Mouse (Mus musculus) cerebellum, adult 2 months (tissue): Measurements from ENCODE around the gene Efcab6. TPM values are rescaled to one million over a fixed set of nuclear protein-coding genes. Genes with fewer than 3 reads are reported as not detected.

Experiments
- DNase-seq, 2 experiments: peaks; one replicate each; pipeline ENCODE4 v3.0.0; 2021
- H3K27ac ChIP-seq: fragments of 200-500 bp; 2 replicates; pipeline ENCODE4 v1.5.1; 2012; ENCODE audit warnings: low read length, control low read depth, inconsistent platforms; ENCODE audit not compliant: insufficient read depth
- H3K27me3 ChIP-seq: fragments of 200-500 bp; 2 replicates; pipeline ENCODE4 v1.6.1; 2012; ENCODE audit warnings: inconsistent platforms, mild to moderate bottlenecking, low read length, moderate library complexity; ENCODE audit not compliant: control insufficient read depth, insufficient read depth
- H3K4me1 ChIP-seq: fragments of 200-500 bp; 2 replicates; pipeline ENCODE4 v1.6.1; 2011; ENCODE audit warnings: low read length; ENCODE audit not compliant: control insufficient read depth, insufficient read depth
- H3K4me3 ChIP-seq: fragments of 200-500 bp; replicated peaks from 2 replicates; pipeline ENCODE3; 2011; ENCODE audit warnings: mild to moderate bottlenecking, low read depth, low read length, control low read depth; ENCODE audit not compliant: insufficient read depth
- CTCF ChIP-seq: fragments of 200-500 bp; IDR thresholded peaks from 2 replicates; pipeline ENCODE4 v1.5.1; 2011; ENCODE audit warnings: low read depth, mild to moderate bottlenecking, control low read depth, low read length, moderate library complexity, borderline replicate concordance; ENCODE audit not compliant: insufficient read depth
- POLR2A ChIP-seq: fragments of 200-500 bp; IDR thresholded peaks from 2 replicates; pipeline ENCODE4 v1.6.1; 2011; ENCODE audit warnings: low read length, control low read depth, borderline replicate concordance; ENCODE audit not compliant: insufficient read depth
- WGBS: fragments of 180-500 bp; shearing (Covaris S2); methylation state at CpG from one replicate; pipeline ENCODE4 v1.1.7; 2018; 5-methylcytosine and 5-hydroxymethylcytosine counted together
- polyA plus RNA-seq: library from polyadenylated mRNA; depleted of rRNA; stranded (reverse); fragments of >200 nt; gene quantifications from 2 replicates; pipeline ENCODE4 v1.2.3, GENCODE M21; 2012

The Efcab6 gene
- polyA plus RNA-seq, 1 experiment, result 0.70 TPM

DNA sequence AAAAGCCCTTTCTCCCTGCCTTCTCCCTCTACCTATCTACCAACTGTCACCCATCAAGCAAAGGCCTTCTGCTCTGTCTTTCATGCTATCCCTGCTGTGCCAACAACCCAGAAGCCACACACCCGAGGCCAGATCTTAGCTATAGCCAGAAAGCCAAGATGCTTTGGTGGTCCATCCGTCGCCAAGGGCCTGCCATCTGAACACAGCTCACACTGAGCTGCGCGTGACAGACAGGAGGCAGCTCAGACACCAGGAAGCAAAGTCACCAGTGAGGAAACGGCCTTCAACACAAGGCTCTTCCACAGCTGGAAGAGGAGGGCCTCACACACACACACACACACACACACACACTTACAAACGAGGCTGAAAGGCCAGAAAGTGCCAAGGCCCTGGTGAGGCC, 29.7 kb upstream of the Efcab6 start:
- no peak for DNase-seq
- WGBS, result 35% methylated on average over 7 of the region's 7 CpGs
- peaks cover 36% of the 10 kb centered on the region for H3K4me1 ChIP-seq
- TF ChIP-seq POLR2A, result no peak
- no peak for TF ChIP-seq CTCF
- no peak overlapping the region for H3K27ac ChIP-seq
- H3K4me3 ChIP-seq, result no peak overlapping the region
- no peaks in the 10 kb centered on the region for H3K27me3 ChIP-seq

DNA sequence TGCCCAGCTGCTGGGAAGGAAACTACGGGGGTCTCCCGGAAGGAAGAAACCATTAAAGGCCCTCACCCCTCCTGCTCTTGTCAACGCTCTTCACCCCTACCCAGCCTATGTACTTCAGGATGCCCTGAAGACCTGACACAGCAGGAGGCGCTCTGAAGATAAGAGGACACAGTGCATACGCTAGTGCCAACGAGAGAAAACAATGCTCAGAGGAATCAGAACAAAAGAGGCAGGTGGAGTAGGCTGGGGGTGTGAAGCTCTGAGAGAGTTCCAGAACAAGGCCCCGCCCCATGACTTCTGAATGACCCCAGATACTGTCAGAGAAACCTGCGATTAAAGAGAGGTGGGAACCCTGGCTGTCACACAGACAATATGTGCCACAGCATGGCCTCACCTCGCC, 21.6 kb upstream of the Efcab6 start:
- no peak for DNase-seq
- TF ChIP-seq CTCF (no peak), POLR2A (no peak)
- WGBS, result 65% methylated on average over 9 of the region's 9 CpGs

DNA sequence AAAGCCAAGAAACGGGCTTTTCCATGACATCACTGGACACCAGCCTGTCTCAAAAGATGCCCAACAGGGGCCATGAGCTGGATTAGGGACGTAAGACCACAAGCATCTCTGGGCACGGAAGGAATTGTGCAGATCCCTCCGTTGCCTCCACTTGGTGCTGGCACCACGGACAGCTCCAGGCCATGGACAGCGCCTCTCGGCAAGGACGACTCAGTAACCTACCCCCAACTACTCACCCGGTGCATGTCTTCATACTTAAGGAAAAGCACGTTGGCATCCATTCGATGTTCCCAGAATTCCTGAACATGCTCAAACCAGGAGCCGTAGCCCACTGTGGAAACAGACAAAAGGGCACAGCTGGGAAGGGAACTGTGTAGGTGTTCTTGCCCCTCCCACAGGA, 21.2 kb upstream of the Efcab6 start:
- H3K27ac ChIP-seq, result no peak overlapping the region
- no peak overlapping the region for H3K4me3 ChIP-seq
- H3K27me3 ChIP-seq, result no peaks in the 10 kb centered on the region
- DNase-seq, result peak in 1 of 2 experiments; percentile 31
- H3K4me1 ChIP-seq, result peaks cover 8% of the 10 kb centered on the region
- WGBS, result 42% methylated on average over 12 of the region's 12 CpGs
- no peak for TF ChIP-seq POLR2A
- TF ChIP-seq CTCF, result no peak

More for the DNA sequence above, 21.6 kb upstream of the Efcab6 start:
- H3K4me3 ChIP-seq, result no peak overlapping the region
- H3K27me3 ChIP-seq, result no peaks in the 10 kb centered on the region
- H3K27ac ChIP-seq, result no peak overlapping the region
- peaks cover 8% of the 10 kb centered on the region for H3K4me1 ChIP-seq

DNA sequence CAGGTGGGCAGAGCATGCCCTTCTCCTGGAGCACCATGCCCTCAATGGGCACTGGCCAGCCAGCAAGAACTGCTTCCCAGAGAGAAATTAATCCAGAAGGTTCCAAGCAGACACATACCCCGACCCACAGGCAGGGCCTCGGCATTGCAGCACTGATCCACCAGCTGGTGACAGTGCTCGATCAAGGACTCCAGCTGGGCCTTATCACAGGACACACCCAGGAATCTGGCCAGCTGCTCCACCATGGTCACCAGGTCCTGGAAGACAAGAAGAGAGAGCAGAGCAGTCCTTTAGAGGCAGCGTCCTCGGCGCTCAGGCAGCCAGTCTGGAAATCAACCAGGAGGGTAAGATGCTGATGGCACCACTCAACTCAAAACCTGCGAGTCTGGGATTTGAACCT, 14.9 kb upstream of the Efcab6 start:
- Histone ChIP-seq H3K27me3 (no peaks in the 10 kb centered on the region), H3K4me3 (no peak overlapping the region), H3K27ac (no peak overlapping the region), H3K4me1 (no peaks in the 10 kb centered on the region; the same call in 1 of the 2 replicates)
- no peak for DNase-seq
- TF ChIP-seq CTCF, result no peak
- TF ChIP-seq POLR2A, result no peak
- WGBS, result 45% methylated on average over 7 of the region's 7 CpGs

DNA sequence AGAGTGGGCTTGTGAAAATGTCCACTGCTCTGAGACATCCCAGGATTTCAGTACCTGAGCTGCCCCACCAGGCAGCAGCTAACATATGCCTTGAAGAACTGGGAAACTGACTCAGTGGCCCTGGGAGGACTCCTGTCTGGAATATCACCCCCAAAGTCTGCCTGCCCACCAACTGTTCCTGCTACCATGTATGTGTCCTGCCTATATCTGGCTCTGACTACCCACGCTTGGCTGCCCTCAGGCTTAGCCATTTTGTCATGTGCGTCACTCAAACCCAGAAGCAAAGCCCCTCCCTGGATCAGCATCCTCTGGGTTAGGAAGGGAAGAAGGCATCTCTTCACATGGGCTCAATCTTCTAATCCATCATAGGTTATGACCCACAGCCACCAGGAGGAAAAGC, 14.3 kb upstream of the Efcab6 start:
- TF ChIP-seq CTCF (no peak), POLR2A (no peak)
- 87% methylated on average over 2 of the region's 2 CpGs for WGBS
- no peak for DNase-seq
- H3K27ac ChIP-seq, result no peak overlapping the region
- no peak overlapping the region for H3K4me3 ChIP-seq
- no peaks in the 10 kb centered on the region; the same call in 1 of the 2 replicates for H3K4me1 ChIP-seq
- no peaks in the 10 kb centered on the region for H3K27me3 ChIP-seq

DNA sequence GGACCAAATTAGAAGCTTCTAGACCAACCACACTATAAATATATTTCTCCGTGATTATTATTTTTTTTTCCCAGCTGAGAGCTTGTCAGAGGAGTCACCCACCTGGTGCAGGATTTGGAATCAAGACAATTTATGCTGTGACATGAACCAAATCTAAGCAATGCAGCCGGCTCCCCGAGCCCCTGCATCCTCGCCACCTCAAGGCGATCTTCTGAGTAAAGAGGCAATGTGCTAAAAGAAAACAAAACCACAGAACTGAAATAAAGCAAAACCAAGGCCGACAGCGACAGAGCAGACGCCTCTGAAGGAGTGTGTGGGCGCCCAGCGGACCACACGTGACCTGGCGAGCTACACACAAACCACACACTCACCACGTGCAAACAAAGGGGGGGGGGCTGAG, 13.5 kb upstream of the Efcab6 start:
- Histone ChIP-seq H3K4me3 (no peak overlapping the region), H3K27ac (no peak overlapping the region), H3K4me1 (no peaks in the 10 kb centered on the region; the same call in 1 of the 2 replicates), H3K27me3 (no peaks in the 10 kb centered on the region)
- WGBS, result 48% methylated on average over 13 of the region's 13 CpGs
- TF ChIP-seq POLR2A, result no peak
- no peak for TF ChIP-seq CTCF
- DNase-seq, result no peak

DNA sequence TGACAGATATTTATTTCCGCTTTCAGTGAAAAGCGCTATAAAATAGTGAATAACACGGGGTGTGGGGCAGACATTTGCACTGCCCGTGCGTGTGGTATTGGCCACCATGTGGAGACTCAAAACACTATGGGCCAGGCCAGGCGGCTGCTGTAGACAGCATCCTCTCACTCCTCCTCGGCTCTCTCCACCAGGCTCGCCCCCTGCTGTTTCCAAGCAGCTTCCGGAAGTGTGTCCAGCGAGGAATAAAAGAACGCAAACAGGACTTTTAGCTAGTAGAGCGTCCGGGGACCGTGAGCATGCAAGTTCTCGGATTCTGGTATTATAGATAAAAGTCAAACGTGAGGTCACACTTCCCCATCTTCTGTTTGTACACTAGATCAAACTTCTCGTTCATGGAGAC, 12.0 kb upstream of the Efcab6 start:
- Histone ChIP-seq H3K27ac (no peak overlapping the region), H3K27me3 (no peaks in the 10 kb centered on the region), H3K4me1 (no peaks in the 10 kb centered on the region; the same call in 1 of the 2 replicates), H3K4me3 (no peak overlapping the region)
- WGBS, result 72% methylated on average over 17 of the region's 17 CpGs
- no peak for TF ChIP-seq CTCF
- no peak for TF ChIP-seq POLR2A
- no peak for DNase-seq

DNA sequence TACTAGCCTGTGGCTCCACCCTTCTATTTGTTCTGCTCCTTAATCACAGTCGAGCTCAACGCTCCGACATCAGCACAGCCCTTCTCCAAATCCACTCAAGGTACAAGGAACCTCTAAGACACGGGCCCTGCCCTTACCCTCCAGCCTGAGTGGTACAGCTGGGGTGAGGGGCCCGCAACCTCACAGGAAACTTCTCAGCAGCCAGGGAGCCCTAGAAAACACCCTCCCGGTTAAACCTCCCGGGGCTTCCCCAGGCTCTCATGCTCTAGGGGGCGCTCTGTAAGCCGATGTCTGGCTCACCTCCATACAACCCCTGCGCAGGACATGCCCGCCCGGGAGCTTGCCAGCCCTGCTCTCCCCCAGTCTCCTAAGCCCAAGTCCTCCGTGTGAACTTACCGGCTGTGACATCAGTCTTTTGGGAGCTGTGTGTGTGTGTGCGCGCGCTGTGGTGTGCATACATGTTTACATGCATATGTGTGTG, 9.6 kb upstream of the Efcab6 start:
- TF ChIP-seq POLR2A, result no peak
- TF ChIP-seq CTCF, result no peak
- Histone ChIP-seq H3K4me1 (no peaks in the 10 kb centered on the region; the same call in 1 of the 2 replicates), H3K27ac (no peak overlapping the region), H3K27me3 (no peaks in the 10 kb centered on the region), H3K4me3 (no peak overlapping the region)
- 17% methylated on average over 17 of the region's 17 CpGs for WGBS
- peak in 1 of 2 experiments; percentile 53 for DNase-seq
